Comparison of ENCODE assay signal across 20 mouse cellular contexts in the genomic region with DNA sequence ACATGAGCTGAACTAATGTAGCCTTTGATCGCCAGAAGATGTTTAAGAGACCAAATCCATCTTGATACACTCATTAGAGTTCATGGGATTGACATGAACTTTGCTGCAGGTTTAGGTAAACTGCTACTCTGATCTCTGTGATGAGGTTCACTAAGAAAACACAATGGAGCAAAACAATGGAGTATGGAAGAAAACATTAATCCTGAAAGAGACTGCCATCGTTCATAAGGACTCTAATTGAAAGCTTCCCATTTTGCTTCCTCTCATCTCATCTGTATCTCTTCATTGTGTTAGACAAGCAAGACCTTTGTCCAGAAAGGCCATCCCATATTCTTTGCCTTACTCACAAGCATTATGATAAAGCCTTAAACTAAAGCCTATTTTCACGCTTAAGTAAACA.
DNase-seq lines count a peak whose midpoint lies in the region; ATAC-seq lines count a peak whose summit lies in the region.
"Had no signal": no experiment of that assay in that cellular context is flagged by ENCODE, and none has a peak within 500 bp of the region (broad histone marks: within the 10 kb centered on the region; RNA-seq: fewer than 3 reads in every experiment).

No protein-coding gene starts in this region.

- no peak overlapping the region for H3K9ac ChIP-seq in embryonic facial prominence, embryonic 14.5 days (ENCODE audit: low read depth, low read length)
- H3K9ac ChIP-seq: embryonic facial prominence, embryonic 13.5 days; forebrain, embryonic 12.5 days had no signal

- no peaks in the 10 kb centered on the region for H3K27me3 ChIP-seq in embryonic facial prominence, embryonic 14.5 days (replicated peaks; ENCODE audit: control insufficient read depth, insufficient read depth, low read length)
- no peaks in the 10 kb centered on the region for H3K27me3 ChIP-seq in embryonic facial prominence, embryonic 10.5 days (replicated peaks; ENCODE audit: low read depth, poor library complexity, severe bottlenecking)
- no peaks in the 10 kb centered on the region for H3K27me3 ChIP-seq in limb, embryonic 10.5 days (ENCODE audit: low read depth, poor library complexity, severe bottlenecking)
- H3K27me3 ChIP-seq: embryonic facial prominence, embryonic 13.5 days; forebrain, embryonic 12.5 days; Patski had no signal

- H3K4me1 ChIP-seq in embryonic facial prominence, embryonic 14.5 days (ENCODE audit: control insufficient read depth, insufficient read depth, low read length): no peaks in the 10 kb centered on the region
- no peaks in the 10 kb centered on the region for H3K4me1 ChIP-seq in embryonic facial prominence, embryonic 10.5 days
- no peaks in the 10 kb centered on the region for H3K4me1 ChIP-seq in limb, embryonic 10.5 days
- H3K4me1 ChIP-seq: embryonic facial prominence, embryonic 13.5 days; forebrain, embryonic 10.5 days; forebrain, embryonic 12.5 days had no signal

- H3K4me3 ChIP-seq in embryonic facial prominence, embryonic 14.5 days (ENCODE audit: low read depth, low read length): no peak overlapping the region
- H3K4me3 ChIP-seq in embryonic facial prominence, embryonic 10.5 days: no peak overlapping the region
- no peak overlapping the region for H3K4me3 ChIP-seq in limb, embryonic 10.5 days
- H3K4me3 ChIP-seq: embryonic facial prominence, embryonic 13.5 days; forebrain, embryonic 10.5 days; forebrain, embryonic 12.5 days had no signal

- no peak; the same call in 1 of the 2 replicates for ATAC-seq in embryonic facial prominence, embryonic 14.5 days (ENCODE audit: low read depth)
- ATAC-seq in erythroid progenitor cell, adult 5-6 weeks (replicated peaks; ENCODE audit: low FRiP score, poor library complexity, severe bottlenecking): no peak
- ATAC-seq: activated CD4-positive, CD25-positive, alpha-beta regulatory T cell, adult 4 months; forebrain, embryonic 14.5 days; forebrain, embryonic 16.5 days; Patski had no signal

- H3K4me2 ChIP-seq in embryonic facial prominence, embryonic 14.5 days (ENCODE audit: low read depth, low read length): no peak overlapping the region
- H3K4me2 ChIP-seq: embryonic facial prominence, embryonic 13.5 days; forebrain, embryonic 12.5 days had no signal

- H3K9me3 ChIP-seq in embryonic facial prominence, embryonic 14.5 days (ENCODE audit: control insufficient read depth, low read length): no peaks in the 10 kb centered on the region
- no peaks in the 10 kb centered on the region for H3K9me3 ChIP-seq in embryonic facial prominence, embryonic 10.5 days
- no peaks in the 10 kb centered on the region for H3K9me3 ChIP-seq in limb, embryonic 10.5 days (replicated peaks)
- H3K9me3 ChIP-seq: embryonic facial prominence, embryonic 13.5 days; forebrain, embryonic 10.5 days; forebrain, embryonic 12.5 days had no signal

- peak; percentile 27 for DNase-seq in embryonic facial prominence, embryonic 14.5 days (ENCODE audit: low spot score)
- DNase-seq in embryonic facial prominence, embryonic 10.5 days (ENCODE audit: low spot score): no peak
- peak; percentile 82 for DNase-seq in retina, embryonic 14.5 days (ENCODE audit: low spot score)
- no peak for DNase-seq in limb, embryonic 10.5 days (ENCODE audit: low spot score)
- DNase-seq: adrenal gland, adult 8-10 months; adrenal gland, postnatal 14 days; adrenal gland, postnatal 36 days; cerebellum, adult 11-12 months; cerebellum, adult 2 months; cerebellum, adult 9-10 months; cerebellum, postnatal 10 days; cerebellum, postnatal 25 days had no signal

- H3K27ac ChIP-seq in embryonic facial prominence, embryonic 14.5 days (replicated peaks; ENCODE audit: low read depth, low read length): no peak overlapping the region
- no peak overlapping the region for H3K27ac ChIP-seq in embryonic facial prominence, embryonic 10.5 days (replicated peaks)
- no peak overlapping the region for H3K27ac ChIP-seq in limb, embryonic 10.5 days
- H3K27ac ChIP-seq: embryonic facial prominence, embryonic 13.5 days; forebrain, embryonic 10.5 days; forebrain, embryonic 12.5 days had no signal

- WGBS in embryonic facial prominence, embryonic 14.5 days: 73% methylated on average over 3 of the region's 3 CpGs
- 75% methylated on average over 3 of the region's 3 CpGs for WGBS in embryonic facial prominence, embryonic 10.5 days
- WGBS in limb, embryonic 10.5 days: 91% methylated on average over 3 of the region's 3 CpGs

- H3K36me3 ChIP-seq in embryonic facial prominence, embryonic 14.5 days (ENCODE audit: control insufficient read depth, insufficient read depth, low read length): no peaks in the 10 kb centered on the region
- no peaks in the 10 kb centered on the region for H3K36me3 ChIP-seq in embryonic facial prominence, embryonic 10.5 days (replicated peaks)
- H3K36me3 ChIP-seq in limb, embryonic 10.5 days: no peaks in the 10 kb centered on the region
- H3K36me3 ChIP-seq: embryonic facial prominence, embryonic 13.5 days; forebrain, embryonic 10.5 days; forebrain, embryonic 12.5 days had no signal

Comparison
In these comparisons a context has a peak if more than half of its experiments do, and no peak if none do; other contexts are left out.
1. DNase-seq: peak in embryonic facial prominence, embryonic 14.5 days (single experiment) and retina, embryonic 14.5 days (single experiment); none in embryonic facial prominence, embryonic 10.5 days (single experiment) and limb, embryonic 10.5 days (single experiment).